Mouse (Mus musculus): ENCODE measurements around the gene Dhx29. TPM values are rescaled to one million over a fixed set of nuclear protein-coding genes. Genes with fewer than 3 reads are reported as not detected.

Dhx29 gene
- polyA plus RNA-seq, 1 experiment from 2014 or later, result 19.4 TPM

GRCm38 (mm10) chr13:112964421-112964820 lies 37.2 kb downstream of the Dhx29 start:
- WGBS, result 94% methylated on average over 12 of the region's 12 CpGs
- no peak overlapping the region for H3K9ac ChIP-seq (ENCODE audit: low read depth, low read length)
- peaks cover 5% of the 10 kb centered on the region for H3K36me3 ChIP-seq (ENCODE audit: control insufficient read depth, insufficient read depth, low read length)
- H3K4me2 ChIP-seq, result no peak overlapping the region
- no peak overlapping the region for H3K4me3 ChIP-seq (ENCODE audit: low read depth, low read length)
- H3K9me3 ChIP-seq (ENCODE audit: control insufficient read depth, low read length), result no peaks in the 10 kb centered on the region
- no peaks in the 10 kb centered on the region for H3K4me1 ChIP-seq (replicated peaks; ENCODE audit: control insufficient read depth, insufficient read depth, low read length)
- H3K27me3 ChIP-seq (replicated peaks; ENCODE audit: control insufficient read depth, insufficient read depth, low read length), result no peaks in the 10 kb centered on the region
- ATAC-seq (replicated peaks; ENCODE audit: low FRiP score) (no peak), DNase-seq (ENCODE audit: low spot score) (no peak)
- H3K27ac ChIP-seq (ENCODE audit: low read depth, low read length), result no peak overlapping the region

- DNase-seq (ENCODE audit: low spot score) (no peak), ATAC-seq (replicated peaks; ENCODE audit: low FRiP score) (no peak)
- Histone ChIP-seq H3K4me3 (ENCODE audit: low read depth, low read length) (no peak overlapping the region), H3K9ac (ENCODE audit: low read depth, low read length) (no peak overlapping the region), H3K27me3 (replicated peaks; ENCODE audit: control insufficient read depth, insufficient read depth, low read length) (no peaks in the 10 kb centered on the region), H3K4me1 (replicated peaks; ENCODE audit: control insufficient read depth, insufficient read depth, low read length) (no peaks in the 10 kb centered on the region), H3K4me2 (no peak overlapping the region), H3K27ac (ENCODE audit: low read depth, low read length) (no peak overlapping the region), H3K9me3 (ENCODE audit: control insufficient read depth, low read length) (no peaks in the 10 kb centered on the region), H3K36me3 (ENCODE audit: control insufficient read depth, insufficient read depth, low read length) (peaks cover 5% of the 10 kb centered on the region)
- WGBS, result 89% methylated on average over 5 of the region's 5 CpGs
Measured at GRCm38 (mm10) chr13:112967267-112967666, 40.0 kb downstream of the Dhx29 start.

- H3K27me3 ChIP-seq (replicated peaks; ENCODE audit: control insufficient read depth, insufficient read depth, low read length), result peaks cover 26% of the 10 kb centered on the region
- H3K36me3 ChIP-seq (ENCODE audit: control insufficient read depth, insufficient read depth, low read length), result no peaks in the 10 kb centered on the region
- DNase-seq (ENCODE audit: low spot score) (no peak), ATAC-seq (replicated peaks; ENCODE audit: low FRiP score) (no peak)
- H3K9ac ChIP-seq (ENCODE audit: low read depth, low read length), result no peak overlapping the region
- 35% methylated on average over 10 of the region's 10 CpGs for WGBS
- no peaks in the 10 kb centered on the region for H3K9me3 ChIP-seq (ENCODE audit: control insufficient read depth, low read length)
- H3K4me1 ChIP-seq (replicated peaks; ENCODE audit: control insufficient read depth, insufficient read depth, low read length), result no peaks in the 10 kb centered on the region
- H3K27ac ChIP-seq (ENCODE audit: low read depth, low read length), result no peak overlapping the region
- H3K4me2 ChIP-seq, result 0 out of 2 replicates have a peak overlapping the region, but pooled peaks have one; percentile 12
- no peak overlapping the region for H3K4me3 ChIP-seq (ENCODE audit: low read depth, low read length)
Measured at GRCm38 (mm10) chr13:112976720-112977119, 49.5 kb downstream of the Dhx29 start.

- DNase-seq (ENCODE audit: low spot score) (no peak), ATAC-seq (replicated peaks; ENCODE audit: low FRiP score) (no peak)
- H3K4me2 ChIP-seq, result no peak overlapping the region
- no peak overlapping the region for H3K27ac ChIP-seq (ENCODE audit: low read depth, low read length)
- H3K36me3 ChIP-seq (ENCODE audit: control insufficient read depth, insufficient read depth, low read length), result no peaks in the 10 kb centered on the region
- no peak overlapping the region for H3K9ac ChIP-seq (ENCODE audit: low read depth, low read length)
- peaks cover 14% of the 10 kb centered on the region for H3K4me1 ChIP-seq (replicated peaks; ENCODE audit: control insufficient read depth, insufficient read depth, low read length)
- peaks cover 67% of the 10 kb centered on the region for H3K27me3 ChIP-seq (replicated peaks; ENCODE audit: control insufficient read depth, insufficient read depth, low read length)
- no peaks in the 10 kb centered on the region for H3K9me3 ChIP-seq (ENCODE audit: control insufficient read depth, low read length)
- WGBS, result 11% methylated on average over 18 of the region's 18 CpGs
- no peak overlapping the region for H3K4me3 ChIP-seq (ENCODE audit: low read depth, low read length)
Measured at GRCm38 (mm10) chr13:112985605-112986450, 58.6 kb downstream of the Dhx29 start.

- 3% methylated on average over 17 of the region's 17 CpGs for WGBS
- Histone ChIP-seq H3K36me3 (ENCODE audit: control insufficient read depth, insufficient read depth, low read length) (no peaks in the 10 kb centered on the region), H3K9me3 (ENCODE audit: control insufficient read depth, low read length) (no peaks in the 10 kb centered on the region), H3K4me3 (ENCODE audit: low read depth, low read length) (no peak overlapping the region), H3K9ac (ENCODE audit: low read depth, low read length) (no peak overlapping the region), H3K4me1 (replicated peaks; ENCODE audit: control insufficient read depth, insufficient read depth, low read length) (peaks cover 14% of the 10 kb centered on the region), H3K27ac (ENCODE audit: low read depth, low read length) (no peak overlapping the region), H3K27me3 (replicated peaks; ENCODE audit: control insufficient read depth, insufficient read depth, low read length) (peaks cover 70% of the 10 kb centered on the region), H3K4me2 (peak overlapping the region; percentile 96)
- ATAC-seq (replicated peaks; ENCODE audit: low FRiP score), result no peak
- DNase-seq (ENCODE audit: low spot score), result no peak
Measured at GRCm38 (mm10) chr13:112986451-112986950, 59.2 kb downstream of the Dhx29 start.

- Histone ChIP-seq H3K9ac (ENCODE audit: low read depth, low read length) (no peak within 1 kb of the TSS), H3K9me3 (ENCODE audit: control insufficient read depth, low read length) (no peaks in the 10 kb centered on the region), H3K36me3 (ENCODE audit: control insufficient read depth, insufficient read depth, low read length) (no peaks in the 10 kb centered on the region), H3K27ac (ENCODE audit: low read depth, low read length) (no peak within 1 kb of the TSS), H3K4me1 (replicated peaks; ENCODE audit: control insufficient read depth, insufficient read depth, low read length) (peaks cover 14% of the 10 kb centered on the region), H3K4me2 (peak within 1 kb of the TSS; percentile 96), H3K27me3 (replicated peaks; ENCODE audit: control insufficient read depth, insufficient read depth, low read length) (peaks cover 77% of the 10 kb centered on the region), H3K4me3 (ENCODE audit: low read depth, low read length) (peak within 1 kb of the TSS; percentile 53)
- DNase-seq (ENCODE audit: low spot score), result peak; percentile 86
- WGBS, result under 1% methylated on average over 47 of the region's 47 CpGs
- peak; percentile 86 for ATAC-seq (replicated peaks; ENCODE audit: low FRiP score)
Measured at GRCm38 (mm10) chr13:112987532-112987943, 60.3 kb downstream of the Dhx29 start, which contains the start of gene Ccno. Ccno (plus strand) TSS chr13:112987802.

- Histone ChIP-seq H3K9ac (ENCODE audit: low read depth, low read length) (no peak overlapping the region), H3K9me3 (ENCODE audit: control insufficient read depth, low read length) (no peaks in the 10 kb centered on the region), H3K27me3 (replicated peaks; ENCODE audit: control insufficient read depth, insufficient read depth, low read length) (peaks cover 81% of the 10 kb centered on the region), H3K36me3 (ENCODE audit: control insufficient read depth, insufficient read depth, low read length) (no peaks in the 10 kb centered on the region), H3K4me1 (replicated peaks; ENCODE audit: control insufficient read depth, insufficient read depth, low read length) (peaks cover 14% of the 10 kb centered on the region), H3K4me2 (peak overlapping the region; percentile 96), H3K4me3 (ENCODE audit: low read depth, low read length) (peak overlapping the region; percentile 53), H3K27ac (ENCODE audit: low read depth, low read length) (no peak overlapping the region)
- ATAC-seq (replicated peaks; ENCODE audit: low FRiP score) (0 out of 2 replicates have a peak, but pooled peaks have one; percentile 7), DNase-seq (ENCODE audit: low spot score) (peak; percentile 47)
- under 1% methylated on average over 39 of the region's 39 CpGs for WGBS
Measured at GRCm38 (mm10) chr13:112987991-112988390, 60.7 kb downstream of the Dhx29 start.

GRCm38 (mm10) chr13:112988866-112989265 lies 61.6 kb downstream of the Dhx29 start:
- no peaks in the 10 kb centered on the region for H3K36me3 ChIP-seq (ENCODE audit: control insufficient read depth, insufficient read depth, low read length)
- DNase-seq (ENCODE audit: low spot score) (peak; percentile 48), ATAC-seq (replicated peaks; ENCODE audit: low FRiP score) (no peak)
- H3K27ac ChIP-seq (ENCODE audit: low read depth, low read length), result no peak overlapping the region
- H3K9me3 ChIP-seq (ENCODE audit: control insufficient read depth, low read length), result no peaks in the 10 kb centered on the region
- peak overlapping the region; percentile 96 for H3K4me2 ChIP-seq
- H3K4me3 ChIP-seq (ENCODE audit: low read depth, low read length), result 0 out of 2 replicates have a peak overlapping the region, but pooled peaks have one; percentile 53
- H3K9ac ChIP-seq (ENCODE audit: low read depth, low read length), result no peak overlapping the region
- H3K27me3 ChIP-seq (replicated peaks; ENCODE audit: control insufficient read depth, insufficient read depth, low read length), result peaks cover 90% of the 10 kb centered on the region
- H3K4me1 ChIP-seq (replicated peaks; ENCODE audit: control insufficient read depth, insufficient read depth, low read length), result peaks cover 18% of the 10 kb centered on the region
- under 1% methylated on average over 19 of the region's 19 CpGs for WGBS

Data from liver, embryonic 11.5 days (tissue).